Mouse (Mus musculus): Measurements from ENCODE around the gene Zfp566. TPM values are rescaled to one million over a fixed set of nuclear protein-coding genes. Genes with fewer than 3 reads are reported as not detected.
"Not testable (repeated sequence)": the region's sequence is repeated elsewhere in the genome, so short reads cannot be mapped to it uniquely, and the experiment has no call there.

Zfp566 gene
- polyA plus RNA-seq (2014; fragmentation: Nextera tagmentation; extraction: Ambion mirVana): 17.5 and 21.1 TPM in 2 replicates

- H3K4me1 ChIP-seq (ENCODE audit: control insufficient read depth, insufficient read depth, low read length): peaks cover 26% of the 10 kb centered on the region
- H3K9ac ChIP-seq (replicated peaks; ENCODE audit: low read length): peak within 1 kb of the TSS; percentile 66
- H3K4me3 ChIP-seq (replicated peaks; ENCODE audit: low read depth, low read length): peak within 1 kb of the TSS; percentile 65
- H3K36me3 ChIP-seq (ENCODE audit: control insufficient read depth, insufficient read depth, low read length): peaks cover 14% of the 10 kb centered on the region
- H3K4me2 ChIP-seq (ENCODE audit: low read length): peak within 1 kb of the TSS; percentile 86
- ATAC-seq (ENCODE audit: low FRiP score, low TSS enrichment) (peak; percentile 93), DNase-seq (peak; percentile 99)
- H3K27ac ChIP-seq (replicated peaks; ENCODE audit: low read depth, low read length): peak within 1 kb of the TSS; percentile 90
- H3K27me3 ChIP-seq (ENCODE audit: control insufficient read depth, insufficient read depth, low read length): no peaks in the 10 kb centered on the region
- no peaks in the 10 kb centered on the region for H3K9me3 ChIP-seq (ENCODE audit: control insufficient read depth, low read length)
- under 1% methylated on average over 40 of the region's 40 CpGs for WGBS
Observed at GRCm38 (mm10) chr7:30090092-30090969, at the start of gene Zfp566, which contains the start of gene Gm26920. Zfp566 (minus strand) TSS chr7:30090527. Gm26920 (minus strand) TSS chr7:30090410.

GRCm38 (mm10) chr7:30136826-30137225, 46.5 kb upstream of the Zfp566 start:
- H3K9me3 ChIP-seq (ENCODE audit: control insufficient read depth, low read length): 0 out of 2 replicates have a peak, but pooled peaks cover 10% of the 10 kb centered on the region
- H3K27me3 ChIP-seq (ENCODE audit: control insufficient read depth, insufficient read depth, low read length): no peaks in the 10 kb centered on the region
- H3K27ac ChIP-seq (replicated peaks; ENCODE audit: low read depth, low read length): no peak overlapping the region
- no peaks in the 10 kb centered on the region for H3K4me1 ChIP-seq (ENCODE audit: control insufficient read depth, insufficient read depth, low read length)
- no peak overlapping the region for H3K4me3 ChIP-seq (replicated peaks; ENCODE audit: low read depth, low read length)
- H3K4me2 ChIP-seq (ENCODE audit: low read length): no peak overlapping the region
- WGBS: 93% methylated on average over 10 of the region's 10 CpGs
- peaks cover 54% of the 10 kb centered on the region for H3K36me3 ChIP-seq (ENCODE audit: control insufficient read depth, insufficient read depth, low read length)
- ATAC-seq (ENCODE audit: low FRiP score, low TSS enrichment): no peak
- no peak overlapping the region for H3K9ac ChIP-seq (replicated peaks; ENCODE audit: low read length)
- DNase-seq: no peak

- no peak overlapping the region for H3K9ac ChIP-seq (replicated peaks; ENCODE audit: low read length)
- 0 out of 2 replicates have a peak, but pooled peaks cover 5% of the 10 kb centered on the region for H3K9me3 ChIP-seq (ENCODE audit: control insufficient read depth, low read length)
- no peak overlapping the region for H3K4me2 ChIP-seq (ENCODE audit: low read length)
- no peak overlapping the region for H3K4me3 ChIP-seq (replicated peaks; ENCODE audit: low read depth, low read length)
- H3K36me3 ChIP-seq (ENCODE audit: control insufficient read depth, insufficient read depth, low read length): peaks cover 75% of the 10 kb centered on the region
- no peaks in the 10 kb centered on the region for H3K27me3 ChIP-seq (ENCODE audit: control insufficient read depth, insufficient read depth, low read length)
- ATAC-seq (ENCODE audit: low FRiP score, low TSS enrichment): no peak
- 93% methylated on average over 4 of the region's 4 CpGs for WGBS
- H3K27ac ChIP-seq (replicated peaks; ENCODE audit: low read depth, low read length): no peak overlapping the region
- no peaks in the 10 kb centered on the region for H3K4me1 ChIP-seq (ENCODE audit: control insufficient read depth, insufficient read depth, low read length)
- no peak for DNase-seq
Observed at GRCm38 (mm10) chr7:30132396-30132795, 42.1 kb upstream of the Zfp566 start.

GRCm38 (mm10) chr7:30129900-30130299, 39.6 kb upstream of the Zfp566 start:
- Histone ChIP-seq H3K36me3 (ENCODE audit: control insufficient read depth, insufficient read depth, low read length) (peaks cover 79% of the 10 kb centered on the region), H3K9ac (replicated peaks; ENCODE audit: low read length) (no peak overlapping the region), H3K27ac (replicated peaks; ENCODE audit: low read depth, low read length) (no peak overlapping the region), H3K4me1 (ENCODE audit: control insufficient read depth, insufficient read depth, low read length) (no peaks in the 10 kb centered on the region), H3K27me3 (ENCODE audit: control insufficient read depth, insufficient read depth, low read length) (no peaks in the 10 kb centered on the region), H3K4me3 (replicated peaks; ENCODE audit: low read depth, low read length) (no peak overlapping the region), H3K9me3 (ENCODE audit: control insufficient read depth, low read length) (0 out of 2 replicates have a peak, but pooled peaks cover 5% of the 10 kb centered on the region), H3K4me2 (ENCODE audit: low read length) (no peak overlapping the region)
- DNase-seq (no peak), ATAC-seq (ENCODE audit: low FRiP score, low TSS enrichment) (no peak)
- WGBS: 97% methylated on average over 8 of the region's 8 CpGs

- peak overlapping the region; percentile 71 for H3K4me3 ChIP-seq (replicated peaks; ENCODE audit: low read depth, low read length)
- peak overlapping the region; percentile 76 for H3K4me2 ChIP-seq (ENCODE audit: low read length)
- H3K9me3 ChIP-seq (ENCODE audit: control insufficient read depth, low read length): no peaks in the 10 kb centered on the region
- DNase-seq: peak; percentile 54
- H3K36me3 ChIP-seq (ENCODE audit: control insufficient read depth, insufficient read depth, low read length): peaks cover 14% of the 10 kb centered on the region
- 0 out of 2 replicates have a peak, but pooled peaks cover 8% of the 10 kb centered on the region for H3K4me1 ChIP-seq (ENCODE audit: control insufficient read depth, insufficient read depth, low read length)
- no peaks in the 10 kb centered on the region for H3K27me3 ChIP-seq (ENCODE audit: control insufficient read depth, insufficient read depth, low read length)
- ATAC-seq (ENCODE audit: low FRiP score, low TSS enrichment): no peak
- 6% methylated on average over 15 of the region's 15 CpGs for WGBS
- peak overlapping the region; percentile 88 for H3K27ac ChIP-seq (replicated peaks; ENCODE audit: low read depth, low read length)
- H3K9ac ChIP-seq (replicated peaks; ENCODE audit: low read length): peak overlapping the region; percentile 78
Observed at GRCm38 (mm10) chr7:30122188-30122530, 31.8 kb upstream of the Zfp566 start.

- peak within 1 kb of the TSS; percentile 88 for H3K27ac ChIP-seq (replicated peaks; ENCODE audit: low read depth, low read length)
- peak; percentile 96 for DNase-seq
- peak within 1 kb of the TSS; percentile 78 for H3K9ac ChIP-seq (replicated peaks; ENCODE audit: low read length)
- H3K4me3 ChIP-seq (replicated peaks; ENCODE audit: low read depth, low read length): peak within 1 kb of the TSS; percentile 71
- no peaks in the 10 kb centered on the region for H3K27me3 ChIP-seq (ENCODE audit: control insufficient read depth, insufficient read depth, low read length)
- peaks cover 8% of the 10 kb centered on the region for H3K36me3 ChIP-seq (ENCODE audit: control insufficient read depth, insufficient read depth, low read length)
- ATAC-seq (ENCODE audit: low FRiP score, low TSS enrichment): peak; percentile 96
- H3K4me1 ChIP-seq (ENCODE audit: control insufficient read depth, insufficient read depth, low read length): 0 out of 2 replicates have a peak, but pooled peaks cover 8% of the 10 kb centered on the region
- H3K4me2 ChIP-seq (ENCODE audit: low read length): peak within 1 kb of the TSS; percentile 76
- WGBS: under 1% methylated on average over 61 of the region's 61 CpGs
- H3K9me3 ChIP-seq (ENCODE audit: control insufficient read depth, low read length): no peaks in the 10 kb centered on the region
Observed at GRCm38 (mm10) chr7:30121308-30122187, 31.2 kb upstream of the Zfp566 start, which contains the start of gene Zfp382. Zfp382 (plus strand) TSS chr7:30121942.

- not testable (repeated sequence) for H3K27ac ChIP-seq (replicated peaks; ENCODE audit: low read depth, low read length); H3K9ac ChIP-seq (replicated peaks; ENCODE audit: low read length); H3K27me3 ChIP-seq (ENCODE audit: control insufficient read depth, insufficient read depth, low read length); H3K4me1 ChIP-seq (ENCODE audit: control insufficient read depth, insufficient read depth, low read length); H3K9me3 ChIP-seq (ENCODE audit: control insufficient read depth, low read length); DNase-seq; ATAC-seq (ENCODE audit: low FRiP score, low TSS enrichment); H3K4me2 ChIP-seq (ENCODE audit: low read length); H3K4me3 ChIP-seq (replicated peaks; ENCODE audit: low read depth, low read length); H3K36me3 ChIP-seq (ENCODE audit: control insufficient read depth, insufficient read depth, low read length)
- WGBS: 97% methylated on average over 12 of the region's 12 CpGs
Observed at GRCm38 (mm10) chr7:30117935-30118334, 27.6 kb upstream of the Zfp566 start.

GRCm38 (mm10) chr7:30116076-30116475, 25.7 kb upstream of the Zfp566 start:
- DNase-seq (no peak), ATAC-seq (ENCODE audit: low FRiP score, low TSS enrichment) (no peak)
- H3K27ac ChIP-seq (replicated peaks; ENCODE audit: low read depth, low read length): no peak overlapping the region
- H3K9me3 ChIP-seq (ENCODE audit: control insufficient read depth, low read length): no peaks in the 10 kb centered on the region
- no peaks in the 10 kb centered on the region for H3K36me3 ChIP-seq (ENCODE audit: control insufficient read depth, insufficient read depth, low read length)
- no peak overlapping the region for H3K4me2 ChIP-seq (ENCODE audit: low read length)
- H3K4me1 ChIP-seq (ENCODE audit: control insufficient read depth, insufficient read depth, low read length): 0 out of 2 replicates have a peak, but pooled peaks cover 1% of the 10 kb centered on the region
- H3K4me3 ChIP-seq (replicated peaks; ENCODE audit: low read depth, low read length): no peak overlapping the region
- no peaks in the 10 kb centered on the region for H3K27me3 ChIP-seq (ENCODE audit: control insufficient read depth, insufficient read depth, low read length)
- no peak overlapping the region for H3K9ac ChIP-seq (replicated peaks; ENCODE audit: low read length)
- 91% methylated on average over 5 of the region's 5 CpGs for WGBS

Data from midbrain, embryonic 14.5 days (tissue).